Mouse (Mus musculus) spleen, adult 2 months (tissue): ENCODE measurements around the gene Gm5485. TPM values are rescaled to one million over a fixed set of nuclear protein-coding genes. Genes with fewer than 3 reads are reported as not detected.

Experiments used
- DNase-seq, 2 experiments: peaks; one replicate each; pipeline versions ENCODE4 v3.0.0 to v3.0.0-alpha.2; 2012 to 2021; ENCODE audit warnings: low spot score in 2 of 2, low read depth in 1 of 2
- H3K27ac ChIP-seq: fragments of 200-500 bp; 2 replicates; pipeline ENCODE4 v1.5.1; 2012; ENCODE audit warnings: low read length, inconsistent platforms; ENCODE audit not compliant: insufficient read depth
- H3K27me3 ChIP-seq: fragments of 200-500 bp; 2 replicates; pipeline ENCODE4 v1.6.1; 2012; ENCODE audit warnings: mild to moderate bottlenecking, moderate library complexity, low read length, inconsistent platforms; ENCODE audit not compliant: control insufficient read depth, insufficient read depth
- H3K36me3 ChIP-seq: fragments of 200-500 bp; 2 replicates; pipeline ENCODE4 v1.6.1; 2012; ENCODE audit warnings: mild to moderate bottlenecking, low read length, inconsistent platforms; ENCODE audit not compliant: control insufficient read depth, insufficient read depth
- H3K4me1 ChIP-seq: fragments of 200-500 bp; 2 replicates; pipeline ENCODE4 v1.6.1; 2011; ENCODE audit warnings: inconsistent platforms; ENCODE audit not compliant: control insufficient read depth, insufficient read depth, insufficient read length
- H3K4me3 ChIP-seq: fragments of 200-500 bp; 2 replicates; pipeline ENCODE4 v1.5.1; 2011; ENCODE audit warnings: mild to moderate bottlenecking, inconsistent platforms; ENCODE audit not compliant: insufficient read depth, insufficient read length; ENCODE audit errors: extremely low read depth
- CTCF ChIP-seq: fragments of 200-500 bp; IDR thresholded peaks from 2 replicates; pipeline ENCODE4 v1.5.1; 2011; ENCODE audit warnings: mild to moderate bottlenecking, inconsistent platforms; ENCODE audit not compliant: insufficient read depth, insufficient read length, insufficient replicate concordance; ENCODE audit errors: extremely low read depth
- POLR2A ChIP-seq: fragments of 200-500 bp; IDR thresholded peaks from 2 replicates; pipeline ENCODE4 v1.6.1; 2011; ENCODE audit warnings: low read depth, low read length, inconsistent platforms
- WGBS: fragments of 180-500 bp; shearing (Covaris S2); methylation state at CpG from one replicate; pipeline ENCODE4 v1.1.7; 2018; 5-methylcytosine and 5-hydroxymethylcytosine counted together
- polyA plus RNA-seq: library from polyadenylated mRNA; depleted of rRNA; stranded (reverse); fragments of >200 nt; gene quantifications from 2 replicates; pipeline ENCODE4 v1.2.3, GENCODE M21; 2012; rRNA removed

Gene Gm5485
- not detected in 2 replicates for polyA plus RNA-seq

GRCm38 (mm10) chr16:48412246-48412645, at the start of gene Gm5485:
TSS of gene Gm5485 (minus strand) at chr16:48412416.
- Histone ChIP-seq H3K27me3 (no peaks in the 10 kb centered on the region), H3K4me3 (no peak within 1 kb of the TSS), H3K4me1 (no peaks in the 10 kb centered on the region), H3K36me3 (no peaks in the 10 kb centered on the region), H3K27ac (no peak within 1 kb of the TSS)
- WGBS, result 93% methylated on average over 1 of the region's 1 CpGs
- TF ChIP-seq POLR2A (no peak), CTCF (no peak)
- DNase-seq, result no peak

DNA sequence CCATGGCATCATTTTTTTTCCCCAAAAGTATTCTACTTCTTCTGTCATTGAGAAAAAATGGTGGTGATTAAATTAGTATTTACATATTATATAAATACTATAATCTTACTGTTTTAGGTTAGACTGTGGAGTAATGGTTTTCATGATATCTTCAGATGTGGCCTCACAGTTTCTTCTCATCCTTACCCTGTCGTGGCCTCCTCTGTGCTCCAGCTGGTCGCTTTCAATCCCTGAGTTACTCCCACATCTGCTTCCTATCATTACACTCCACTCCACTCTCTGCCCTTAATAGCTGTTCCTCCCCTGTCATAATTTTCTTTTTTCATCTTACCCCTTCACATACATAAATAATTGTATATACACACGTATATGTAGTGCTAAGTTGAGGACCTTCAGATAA, 41.0 kb upstream of the Gm5485 start:
- no peak for DNase-seq
- H3K27me3 ChIP-seq, result no peaks in the 10 kb centered on the region; the same call in 1 of the 2 replicates
- WGBS, result 81% methylated on average over 3 of the region's 3 CpGs
- H3K27ac ChIP-seq, result no peak overlapping the region
- no peaks in the 10 kb centered on the region for H3K36me3 ChIP-seq
- TF ChIP-seq CTCF (no peak), POLR2A (no peak)
- no peak overlapping the region for H3K4me3 ChIP-seq
- no peaks in the 10 kb centered on the region for H3K4me1 ChIP-seq

- H3K4me1 ChIP-seq, result no peaks in the 10 kb centered on the region
- H3K27ac ChIP-seq, result no peak overlapping the region
- H3K4me3 ChIP-seq, result no peak overlapping the region
- H3K27me3 ChIP-seq, result no peaks in the 10 kb centered on the region; the same call in 1 of the 2 replicates
- DNase-seq, result no peak
- 84% methylated on average over 8 of the region's 8 CpGs for WGBS
- TF ChIP-seq POLR2A (no peak), CTCF (no peak)
- H3K36me3 ChIP-seq, result no peaks in the 10 kb centered on the region
These were observed 34.1 kb upstream of the Gm5485 start for GRCm38 (mm10) chr16:48446161-48446925.

DNA sequence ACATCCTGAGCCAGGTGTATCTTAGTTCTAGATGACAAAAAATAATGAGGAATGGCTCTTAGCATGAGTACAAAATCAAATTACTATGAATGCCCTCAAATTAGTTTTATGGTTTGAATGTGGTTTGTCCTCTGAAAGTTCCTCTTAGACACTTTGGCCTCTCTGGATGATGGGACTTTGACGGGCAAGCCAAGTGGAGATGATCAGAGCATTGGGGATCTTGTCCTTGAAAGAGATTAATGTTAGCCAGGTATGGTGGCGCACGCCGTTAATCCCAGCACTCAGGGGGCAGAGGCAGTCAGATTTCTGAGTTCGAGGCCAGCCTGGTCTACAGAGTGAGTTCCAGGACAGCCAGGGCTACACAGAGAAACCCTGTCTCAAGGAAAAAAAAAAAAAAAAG, 32.4 kb upstream of the Gm5485 start:
- Histone ChIP-seq H3K4me1 (no peaks in the 10 kb centered on the region), H3K36me3 (no peaks in the 10 kb centered on the region), H3K4me3 (no peak overlapping the region), H3K27ac (no peak overlapping the region), H3K27me3 (no peaks in the 10 kb centered on the region)
- no peak for DNase-seq
- TF ChIP-seq POLR2A (no peak), CTCF (no peak)
- WGBS, result 89% methylated on average over 5 of the region's 5 CpGs

DNA sequence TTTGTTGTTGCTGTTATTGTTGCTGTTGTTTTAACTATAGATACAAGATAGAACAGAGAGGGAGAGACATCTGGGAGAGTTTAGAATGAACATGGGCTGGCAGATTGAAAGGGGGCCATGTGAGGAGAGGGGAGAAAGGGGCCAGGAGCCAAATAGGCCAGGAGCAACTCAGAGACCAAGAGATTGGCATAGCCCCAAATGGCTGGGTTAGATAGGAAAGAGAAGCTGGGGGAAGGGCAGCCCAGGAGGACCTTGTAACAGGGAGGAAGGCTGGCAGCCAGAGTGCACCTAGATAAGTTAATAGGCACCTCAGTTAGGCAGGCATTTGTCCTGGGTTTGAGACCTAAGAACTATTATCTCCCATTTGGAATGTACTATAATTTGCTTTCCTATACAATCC, 25.3 kb upstream of the Gm5485 start:
- H3K4me1 ChIP-seq, result no peaks in the 10 kb centered on the region
- no peaks in the 10 kb centered on the region for H3K27me3 ChIP-seq
- H3K36me3 ChIP-seq, result no peaks in the 10 kb centered on the region
- no peak for DNase-seq
- H3K27ac ChIP-seq, result no peak overlapping the region
- TF ChIP-seq CTCF (no peak), POLR2A (no peak)
- no peak overlapping the region for H3K4me3 ChIP-seq

- Histone ChIP-seq H3K4me3 (no peak overlapping the region), H3K36me3 (no peaks in the 10 kb centered on the region), H3K4me1 (no peaks in the 10 kb centered on the region), H3K27me3 (no peaks in the 10 kb centered on the region), H3K27ac (no peak overlapping the region)
- TF ChIP-seq POLR2A, result no peak
- no peak for TF ChIP-seq CTCF
- DNase-seq, result no peak
- WGBS, result 34% methylated on average over 1 of the region's 1 CpGs
These were observed 23.2 kb upstream of the Gm5485 start for GRCm38 (mm10) chr16:48435454-48435853.

- H3K4me1 ChIP-seq, result no peaks in the 10 kb centered on the region
- H3K27me3 ChIP-seq, result no peaks in the 10 kb centered on the region
- WGBS, result 98% methylated on average over 15 of the region's 15 CpGs
- no peak within 1 kb of the TSS for H3K27ac ChIP-seq
- H3K4me3 ChIP-seq, result no peak within 1 kb of the TSS
- TF ChIP-seq POLR2A (no peak), CTCF (no peak)
- no peak for DNase-seq
- H3K36me3 ChIP-seq, result no peaks in the 10 kb centered on the region
These were observed 18.8 kb upstream of the Gm5485 start, which contains the start of gene Morc1 for GRCm38 (mm10) chr16:48431027-48431426. TSS of gene Morc1 (plus strand) at chr16:48431237.
